Mouse (Mus musculus): ENCODE results near the gene Pla2g2f. TPM values are rescaled to one million over a fixed set of nuclear protein-coding genes. Genes with fewer than 3 reads are reported as not detected.

The Pla2g2f gene
- polyA plus RNA-seq, 1 experiment from 2014 or later, result not detected

DNA sequence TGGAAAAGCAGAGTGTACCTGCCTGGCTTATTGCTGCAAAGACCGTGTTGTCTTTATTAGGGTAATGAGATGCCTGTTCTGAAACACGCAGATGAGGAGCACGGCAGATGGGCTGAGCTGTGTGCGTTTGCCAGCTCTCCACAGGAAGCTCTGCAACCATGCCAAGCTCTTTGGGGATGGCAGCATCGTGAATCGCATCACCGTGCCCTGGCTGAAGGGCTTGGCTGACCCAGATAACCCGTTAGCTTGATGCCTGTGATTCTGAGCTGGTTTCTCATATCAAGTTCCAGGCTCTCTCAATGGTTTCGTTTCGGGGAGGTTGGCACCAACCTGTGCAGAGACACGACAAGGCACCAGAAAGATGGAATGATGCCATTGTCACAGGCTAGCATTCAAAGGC, 46.8 kb downstream of the Pla2g2f start:
- ATAC-seq (replicated peaks), result peak; percentile 63; the same call in 1 of the 2 replicates

DNA sequence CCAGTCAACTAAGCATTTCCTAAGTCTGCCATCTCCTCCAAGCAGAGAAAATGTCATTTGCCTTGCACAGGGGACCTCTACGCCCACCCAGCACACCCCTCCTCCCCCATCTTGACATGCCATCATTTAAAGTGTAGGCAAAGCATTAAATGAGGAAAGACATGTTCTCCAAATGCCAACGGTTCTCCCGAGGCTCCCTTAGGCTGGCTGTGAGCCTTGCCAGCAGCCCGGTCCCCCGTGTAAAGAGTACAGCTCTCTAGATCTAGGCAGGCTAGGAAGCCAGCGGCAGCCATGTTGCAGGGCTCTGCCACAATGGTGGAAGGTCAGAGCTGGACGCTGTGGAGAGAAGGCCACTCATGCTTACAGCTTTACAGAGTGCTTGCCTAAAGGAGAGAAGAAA, 47.5 kb downstream of the Pla2g2f start:
- Histone ChIP-seq H3K27me3 (no peaks in the 10 kb centered on the region), H3K4me1 (peaks cover 21% of the 10 kb centered on the region), H3K4me2 (replicated peaks) (0 out of 2 replicates have a peak overlapping the region, but pooled peaks have one; percentile 25), H3K36me3 (no peaks in the 10 kb centered on the region), H3K9ac (replicated peaks) (no peak overlapping the region), H3K9me3 (no peaks in the 10 kb centered on the region), H3K4me3 (no peak overlapping the region), H3K27ac (replicated peaks) (peak overlapping the region; percentile 80)
- no peak; the same call in 1 of the 2 replicates for ATAC-seq (replicated peaks)
- WGBS, result 57% methylated on average over 7 of the region's 7 CpGs

More for the DNA sequence above, 46.8 kb downstream of the Pla2g2f start:
- Histone ChIP-seq H3K27me3 (no peaks in the 10 kb centered on the region), H3K4me3 (no peak overlapping the region), H3K4me1 (peaks cover 21% of the 10 kb centered on the region), H3K9me3 (no peaks in the 10 kb centered on the region), H3K27ac (replicated peaks) (peak overlapping the region; percentile 80), H3K4me2 (replicated peaks) (peak overlapping the region; percentile 25), H3K9ac (replicated peaks) (no peak overlapping the region), H3K36me3 (no peaks in the 10 kb centered on the region)
- 48% methylated on average over 11 of the region's 11 CpGs for WGBS

DNA sequence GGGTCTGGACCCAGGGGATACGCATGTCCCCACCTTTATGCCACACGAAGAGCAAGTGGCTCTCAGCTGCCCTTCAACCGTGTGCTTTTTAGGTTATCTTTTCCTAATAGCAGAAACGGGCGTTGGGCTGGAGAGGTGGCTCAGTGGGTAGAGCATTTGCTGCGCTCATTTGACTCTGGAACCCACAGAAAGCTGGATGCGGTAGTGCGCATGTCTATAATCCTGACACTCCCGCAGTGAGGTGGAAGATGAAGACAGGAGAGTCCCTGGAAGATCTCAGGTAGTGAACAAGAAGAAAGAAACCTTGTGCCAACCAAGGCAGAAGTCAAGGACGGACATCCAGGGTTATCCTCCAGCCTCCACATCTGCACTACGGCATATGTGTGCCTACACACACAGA, 48.2 kb downstream of the Pla2g2f start:
- ATAC-seq (replicated peaks), result no peak
- Histone ChIP-seq H3K27ac (replicated peaks) (no peak overlapping the region), H3K4me1 (peaks cover 21% of the 10 kb centered on the region), H3K27me3 (no peaks in the 10 kb centered on the region), H3K9ac (replicated peaks) (no peak overlapping the region), H3K36me3 (no peaks in the 10 kb centered on the region), H3K9me3 (no peaks in the 10 kb centered on the region), H3K4me2 (replicated peaks) (no peak overlapping the region), H3K4me3 (no peak overlapping the region)
- 87% methylated on average over 11 of the region's 11 CpGs for WGBS

DNA sequence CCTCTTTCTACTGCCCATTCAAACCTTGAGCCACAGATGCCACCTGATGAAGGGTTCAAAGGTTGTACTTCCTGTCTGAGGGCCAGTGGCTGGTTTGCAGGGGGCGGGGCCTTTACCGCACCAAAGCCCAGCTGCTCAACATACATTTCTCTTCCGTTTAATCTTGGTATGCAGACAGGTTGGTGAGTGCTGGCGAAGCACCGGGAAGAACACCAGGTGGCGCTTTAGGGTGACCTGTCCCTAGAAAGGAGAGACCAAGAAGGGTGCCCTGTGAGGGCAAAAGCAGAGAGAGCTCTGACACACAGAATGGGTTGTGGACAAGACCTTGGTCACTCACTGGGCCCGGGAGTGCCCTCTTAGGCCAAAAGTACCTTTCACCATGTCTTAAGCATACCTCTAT, 48.8 kb downstream of the Pla2g2f start:
- no peak for ATAC-seq (replicated peaks)
- no peak overlapping the region for H3K9ac ChIP-seq (replicated peaks)
- no peaks in the 10 kb centered on the region for H3K27me3 ChIP-seq
- H3K4me2 ChIP-seq (replicated peaks), result no peak overlapping the region
- H3K4me1 ChIP-seq, result peaks cover 24% of the 10 kb centered on the region
- no peak overlapping the region for H3K27ac ChIP-seq (replicated peaks)
- WGBS, result 14% methylated on average over 7 of the region's 7 CpGs
- no peaks in the 10 kb centered on the region for H3K9me3 ChIP-seq
- H3K36me3 ChIP-seq, result no peaks in the 10 kb centered on the region
- H3K4me3 ChIP-seq, result no peak overlapping the region

DNA sequence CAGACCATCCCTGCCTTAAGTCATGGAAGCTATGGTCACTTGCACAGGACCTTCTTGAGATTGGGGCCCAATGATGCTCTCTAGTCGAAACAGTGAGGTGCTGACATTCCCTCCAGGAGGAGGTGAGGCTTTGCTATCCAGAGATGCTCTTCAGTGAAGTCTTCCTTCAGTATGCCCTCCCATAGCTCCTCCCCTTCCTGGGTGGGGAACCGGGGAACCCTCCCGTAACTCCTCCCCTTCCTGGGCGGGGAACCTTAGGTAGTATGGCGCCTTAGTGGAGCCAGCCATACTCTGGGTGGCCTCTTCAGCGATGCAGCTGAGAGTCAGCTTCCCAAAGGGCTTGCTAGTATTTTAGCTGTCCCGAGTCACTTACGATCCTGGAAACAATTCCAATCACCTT, 50.8 kb downstream of the Pla2g2f start:
- Histone ChIP-seq H3K4me2 (replicated peaks) (no peak overlapping the region), H3K9me3 (no peaks in the 10 kb centered on the region), H3K27me3 (no peaks in the 10 kb centered on the region), H3K36me3 (no peaks in the 10 kb centered on the region), H3K4me3 (no peak overlapping the region), H3K9ac (replicated peaks) (no peak overlapping the region), H3K4me1 (peaks cover 25% of the 10 kb centered on the region), H3K27ac (replicated peaks) (no peak overlapping the region)
- ATAC-seq (replicated peaks), result no peak
- 91% methylated on average over 8 of the region's 8 CpGs for WGBS

DNA sequence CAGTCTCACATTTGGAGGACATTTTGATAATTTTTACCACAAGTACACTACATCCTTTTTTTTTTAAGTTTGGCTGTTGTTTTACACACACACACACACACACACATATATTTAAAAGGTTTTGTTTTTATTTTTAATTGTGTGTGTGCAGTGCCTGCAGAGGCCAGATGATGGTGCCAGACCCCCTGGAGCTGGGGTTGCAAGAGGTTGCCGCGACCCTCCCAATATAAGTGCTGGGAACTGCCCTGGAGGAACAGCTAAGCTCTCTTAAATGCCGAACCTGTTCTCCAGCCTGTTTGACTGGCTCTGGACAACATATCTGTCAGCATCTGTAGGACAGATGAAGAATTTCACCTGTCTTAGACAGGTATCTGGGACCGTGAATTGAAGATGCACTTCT, 53.3 kb downstream of the Pla2g2f start:
- Histone ChIP-seq H3K4me2 (replicated peaks) (no peak overlapping the region), H3K27ac (replicated peaks) (no peak overlapping the region), H3K9ac (replicated peaks) (no peak overlapping the region), H3K36me3 (no peaks in the 10 kb centered on the region), H3K9me3 (no peaks in the 10 kb centered on the region), H3K4me1 (peaks cover 6% of the 10 kb centered on the region; the same call in 1 of the 2 replicates), H3K4me3 (no peak overlapping the region), H3K27me3 (no peaks in the 10 kb centered on the region)
- WGBS, result 85% methylated on average over 4 of the region's 4 CpGs
- ATAC-seq (replicated peaks), result no peak

DNA sequence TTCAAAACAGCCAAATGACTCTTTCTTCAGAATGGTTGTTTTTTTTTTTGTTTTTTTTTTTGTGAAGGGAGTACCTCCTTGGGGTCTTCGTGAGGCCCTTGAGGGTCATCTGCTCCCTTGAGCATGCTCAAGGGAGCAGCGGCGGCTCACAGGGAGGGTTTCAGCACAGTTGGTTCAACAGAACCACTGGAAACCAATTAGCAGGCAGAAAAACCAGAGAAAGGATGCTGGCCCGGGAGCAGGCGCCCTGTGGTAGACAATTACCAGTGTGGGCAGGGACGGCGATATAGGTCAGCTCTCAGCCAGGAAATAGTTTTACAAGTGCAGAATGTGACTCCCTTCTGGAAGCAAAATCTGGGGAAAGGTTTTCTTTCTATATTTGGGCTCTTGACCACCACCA, 53.8 kb downstream of the Pla2g2f start:
- Histone ChIP-seq H3K36me3 (no peaks in the 10 kb centered on the region), H3K4me3 (no peak overlapping the region), H3K9ac (replicated peaks) (no peak overlapping the region), H3K4me1 (peaks cover 4% of the 10 kb centered on the region; the same call in 1 of the 2 replicates), H3K27ac (replicated peaks) (no peak overlapping the region), H3K4me2 (replicated peaks) (no peak overlapping the region), H3K27me3 (no peaks in the 10 kb centered on the region), H3K9me3 (no peaks in the 10 kb centered on the region)
- 24% methylated on average over 7 of the region's 7 CpGs for WGBS
- no peak for ATAC-seq (replicated peaks)

DNA sequence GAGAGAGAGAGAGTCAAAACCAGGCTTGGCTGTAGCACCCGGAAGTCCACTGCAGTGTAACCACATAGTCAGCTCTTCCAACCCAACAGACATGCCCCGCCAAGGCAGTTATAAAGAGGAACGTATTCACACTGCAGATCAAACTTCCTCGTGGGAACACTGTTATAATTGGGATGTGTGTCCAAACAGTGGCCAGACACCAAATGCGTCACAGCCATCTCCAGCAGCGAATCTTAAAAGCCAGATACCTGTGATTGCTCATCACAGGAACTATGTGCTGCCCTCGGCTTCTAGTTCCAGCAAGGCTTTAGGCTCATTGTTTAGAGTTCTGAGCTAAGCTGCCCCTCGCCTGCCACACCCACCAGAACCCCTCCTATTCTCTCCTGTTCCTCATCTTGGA, 54.9 kb downstream of the Pla2g2f start:
- Histone ChIP-seq H3K27me3 (no peaks in the 10 kb centered on the region), H3K4me2 (replicated peaks) (no peak overlapping the region), H3K36me3 (no peaks in the 10 kb centered on the region), H3K9me3 (no peaks in the 10 kb centered on the region), H3K4me3 (no peak overlapping the region), H3K27ac (replicated peaks) (no peak overlapping the region), H3K4me1 (peaks cover 4% of the 10 kb centered on the region; the same call in 1 of the 2 replicates), H3K9ac (replicated peaks) (no peak overlapping the region)
- 83% methylated on average over 8 of the region's 8 CpGs for WGBS
- ATAC-seq (replicated peaks), result no peak

DNA sequence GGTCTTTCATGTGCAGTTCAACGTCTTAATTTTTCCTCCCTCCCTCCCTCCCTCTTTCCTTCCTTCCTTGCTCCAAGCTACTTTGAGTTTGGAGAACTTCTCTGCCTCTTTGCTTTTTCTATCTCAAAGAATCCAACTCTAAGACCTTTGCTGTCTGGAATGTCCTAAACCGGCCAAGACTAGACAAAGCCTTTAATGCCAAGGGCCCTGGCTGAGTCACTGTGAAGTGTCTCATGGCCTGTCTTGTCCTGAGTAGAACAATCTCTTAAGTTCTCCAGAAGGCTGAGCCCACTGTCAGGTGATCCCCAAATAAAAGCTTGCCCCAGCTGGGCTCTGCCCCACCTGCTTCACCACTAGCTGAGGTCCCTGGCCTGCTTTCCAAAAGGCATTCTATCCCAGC, 55.4 kb downstream of the Pla2g2f start:
- WGBS, result 81% methylated on average over 2 of the region's 2 CpGs
- ATAC-seq (replicated peaks), result no peak
- peaks cover 5% of the 10 kb centered on the region; the same call in 1 of the 2 replicates for H3K4me1 ChIP-seq
- H3K4me2 ChIP-seq (replicated peaks), result no peak overlapping the region
- no peak overlapping the region for H3K9ac ChIP-seq (replicated peaks)
- no peaks in the 10 kb centered on the region for H3K27me3 ChIP-seq
- H3K27ac ChIP-seq (replicated peaks), result no peak overlapping the region
- H3K36me3 ChIP-seq, result no peaks in the 10 kb centered on the region
- no peak overlapping the region for H3K4me3 ChIP-seq
- no peaks in the 10 kb centered on the region for H3K9me3 ChIP-seq

DNA sequence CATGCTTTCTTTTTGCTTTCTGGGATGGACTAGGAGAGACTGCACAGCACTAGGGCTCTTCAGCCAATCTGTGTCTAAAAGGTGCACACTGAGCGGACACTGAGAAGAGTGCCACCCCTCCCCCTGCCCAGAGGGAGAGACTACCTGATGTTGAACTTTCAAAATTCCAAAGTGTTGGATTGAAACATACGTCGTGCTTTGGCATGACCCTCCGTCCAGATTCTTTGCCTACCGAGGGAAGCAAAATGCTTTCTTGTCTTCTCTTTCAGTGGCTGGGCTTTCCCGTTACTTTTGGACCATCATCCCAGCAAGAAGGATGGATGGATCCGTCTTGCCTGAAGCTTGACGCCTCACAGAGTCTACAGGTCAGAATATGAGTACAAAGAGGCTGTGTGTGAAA, 56.3 kb downstream of the Pla2g2f start:
- no peak for ATAC-seq (replicated peaks)
- 77% methylated on average over 8 of the region's 8 CpGs for WGBS

More for the DNA sequence above, 56.3 kb downstream of the Pla2g2f start:
- no peak overlapping the region for H3K9ac ChIP-seq (replicated peaks)
- H3K9me3 ChIP-seq, result no peaks in the 10 kb centered on the region
- no peak overlapping the region for H3K27ac ChIP-seq (replicated peaks)
- no peak overlapping the region for H3K4me2 ChIP-seq (replicated peaks)
- H3K27me3 ChIP-seq, result no peaks in the 10 kb centered on the region
- peaks cover 12% of the 10 kb centered on the region for H3K4me1 ChIP-seq
- no peak overlapping the region for H3K4me3 ChIP-seq
- no peaks in the 10 kb centered on the region for H3K36me3 ChIP-seq

Other genes with a start within 250 kb of the Pla2g2f start
- gene Vwa5b1, start 121.7 kb downstream of the Pla2g2f start, polyA plus RNA-seq (2015; fragmentation: Nextera tagmentation; extraction: Ambion mirVana), result 0.74 and 1.2 TPM in 2 replicates
- 0.34 TPM in 1 of 2 replicates, not detected in the other for gene Pla2g2c, start 32.8 kb downstream of the Pla2g2f start, polyA plus RNA-seq (2015; fragmentation: Nextera tagmentation; extraction: Ambion mirVana)
- gene Ubxn10, start 20.5 kb downstream of the Pla2g2f start, polyA plus RNA-seq (2015; fragmentation: Nextera tagmentation; extraction: Ambion mirVana), result 2.0 and 3.2 TPM in 2 replicates
- not detected in 2 replicates for gene Pla2g2d, start 18.1 kb upstream of the Pla2g2f start, polyA plus RNA-seq (2015; fragmentation: Nextera tagmentation; extraction: Ambion mirVana)
- 0.45 and 0.76 TPM in 2 replicates for gene Pla2g5, start 105.9 kb upstream of the Pla2g2f start, polyA plus RNA-seq (2015; fragmentation: Nextera tagmentation; extraction: Ambion mirVana)
- gene Gm13030, start 116.3 kb upstream of the Pla2g2f start, polyA plus RNA-seq (2015; fragmentation: Nextera tagmentation; extraction: Ambion mirVana), result not detected in 2 replicates
- not detected in 2 replicates for gene Pla2g2e, start 120.3 kb upstream of the Pla2g2f start, polyA plus RNA-seq (2015; fragmentation: Nextera tagmentation; extraction: Ambion mirVana)
- 2.7 and 3.4 TPM in 2 replicates for gene Otud3, start 156.3 kb upstream of the Pla2g2f start, polyA plus RNA-seq (2015; fragmentation: Nextera tagmentation; extraction: Ambion mirVana)
- not detected in 2 replicates for gene Rnf186, start 209.5 kb upstream of the Pla2g2f start, polyA plus RNA-seq (2015; fragmentation: Nextera tagmentation; extraction: Ambion mirVana)
- gene Tmco4, start 215.3 kb upstream of the Pla2g2f start, polyA plus RNA-seq (2015; fragmentation: Nextera tagmentation; extraction: Ambion mirVana), result 0.98 and 1.1 TPM in 2 replicates